Mouse (Mus musculus): ENCODE results near the gene Bag2. TPM values are rescaled to one million over a fixed set of nuclear protein-coding genes. Genes with fewer than 3 reads are reported as not detected.
A peak's percentile ranks its signal among the peaks of the same experiment; 100 is the strongest.

Gene Bag2
- total and polyA plus RNA-seq, 2 experiments from 2014 or later, result 12.8 to 28.1 TPM

- WGBS, result 17% methylated on average over 8 of the region's 8 CpGs
Observed at GRCm38 (mm10) chr1:33742903-33743302, 14.7 kb downstream of the Bag2 start.

DNA sequence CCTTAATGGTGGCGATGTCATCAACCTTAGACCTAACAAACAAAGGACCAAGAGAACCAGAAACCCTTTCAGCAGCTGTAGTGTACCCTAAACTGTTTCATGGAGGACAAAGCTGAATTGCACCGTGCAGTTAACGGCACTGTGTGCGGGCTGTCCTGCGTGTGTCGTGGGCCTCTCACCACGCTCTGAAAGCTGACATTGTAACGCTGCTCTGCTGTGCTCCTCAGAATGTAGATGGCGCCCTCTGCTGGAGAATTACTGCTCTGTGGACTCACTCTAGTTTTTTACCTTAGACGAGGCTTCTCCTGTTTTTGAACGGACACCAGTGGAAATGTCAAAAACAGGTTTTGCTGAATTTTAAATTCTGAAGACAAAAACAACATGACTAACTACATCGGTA, 18.3 kb downstream of the Bag2 start:
- H3K36me3 ChIP-seq (ENCODE audit: insufficient read depth, low read length), result peaks cover 36% of the 10 kb centered on the region
- H3K4me2 ChIP-seq (ENCODE audit: low read depth, low read length, poor library complexity, severe bottlenecking), result no peak overlapping the region
- H3K4me3 ChIP-seq (ENCODE audit: low read depth, low read length), result no peak overlapping the region
- H3K27me3 ChIP-seq (ENCODE audit: insufficient read depth, low read length), result no peaks in the 10 kb centered on the region
- H3K27ac ChIP-seq (ENCODE audit: low read depth, low read length), result no peak overlapping the region
- H3K9ac ChIP-seq (replicated peaks; ENCODE audit: low read length, poor library complexity, severe bottlenecking), result no peak overlapping the region
- WGBS, result 21% methylated on average over 12 of the region's 12 CpGs
- TF ChIP-seq CTCF (IDR thresholded peaks at IDR 0.05), result peak; percentile 99
- H3K4me1 ChIP-seq (ENCODE audit: insufficient read depth, low read length), result no peaks in the 10 kb centered on the region
- DNase-seq (ENCODE audit: low spot score), result peak; percentile 92
- no peaks in the 10 kb centered on the region for H3K9me3 ChIP-seq (ENCODE audit: low read length)
- peak; percentile 87 for ATAC-seq (ENCODE audit: low FRiP score)

More at GRCm38 (mm10) chr1:33742903-33743302, 14.7 kb downstream of the Bag2 start:
- Histone ChIP-seq H3K36me3 (ENCODE audit: insufficient read depth, low read length) (peaks cover 24% of the 10 kb centered on the region), H3K27me3 (ENCODE audit: insufficient read depth, low read length) (no peaks in the 10 kb centered on the region), H3K4me3 (ENCODE audit: low read depth, low read length) (no peak overlapping the region), H3K9me3 (ENCODE audit: low read length) (no peaks in the 10 kb centered on the region), H3K4me1 (ENCODE audit: insufficient read depth, low read length) (no peaks in the 10 kb centered on the region), H3K27ac (ENCODE audit: low read depth, low read length) (no peak overlapping the region), H3K9ac (replicated peaks; ENCODE audit: low read length, poor library complexity, severe bottlenecking) (no peak overlapping the region), H3K4me2 (ENCODE audit: low read depth, low read length, poor library complexity, severe bottlenecking) (no peak overlapping the region)
- ATAC-seq (ENCODE audit: low FRiP score) (no peak), DNase-seq (ENCODE audit: low spot score) (peak; percentile 33)
- TF ChIP-seq CTCF (IDR thresholded peaks at IDR 0.05), result peak; percentile 75

- WGBS, result 91% methylated on average over 11 of the region's 11 CpGs
- no peaks in the 10 kb centered on the region for H3K27me3 ChIP-seq (ENCODE audit: insufficient read depth, low read length)
- H3K4me3 ChIP-seq (ENCODE audit: low read depth, low read length), result no peak overlapping the region
- ATAC-seq (ENCODE audit: low FRiP score), result peak; percentile 18; the same call in 1 of the 2 replicates
- no peak overlapping the region for H3K27ac ChIP-seq (ENCODE audit: low read depth, low read length)
- no peak for TF ChIP-seq CTCF (IDR thresholded peaks at IDR 0.05)
- no peak overlapping the region for H3K9ac ChIP-seq (replicated peaks; ENCODE audit: low read length, poor library complexity, severe bottlenecking)
- no peak for DNase-seq (ENCODE audit: low spot score)
- no peak overlapping the region for H3K4me2 ChIP-seq (ENCODE audit: low read depth, low read length, poor library complexity, severe bottlenecking)
- peaks cover 36% of the 10 kb centered on the region for H3K36me3 ChIP-seq (ENCODE audit: insufficient read depth, low read length)
- no peaks in the 10 kb centered on the region for H3K4me1 ChIP-seq (ENCODE audit: insufficient read depth, low read length)
- H3K9me3 ChIP-seq (ENCODE audit: low read length), result no peaks in the 10 kb centered on the region
Observed at GRCm38 (mm10) chr1:33738681-33739278, 18.8 kb downstream of the Bag2 start.

DNA sequence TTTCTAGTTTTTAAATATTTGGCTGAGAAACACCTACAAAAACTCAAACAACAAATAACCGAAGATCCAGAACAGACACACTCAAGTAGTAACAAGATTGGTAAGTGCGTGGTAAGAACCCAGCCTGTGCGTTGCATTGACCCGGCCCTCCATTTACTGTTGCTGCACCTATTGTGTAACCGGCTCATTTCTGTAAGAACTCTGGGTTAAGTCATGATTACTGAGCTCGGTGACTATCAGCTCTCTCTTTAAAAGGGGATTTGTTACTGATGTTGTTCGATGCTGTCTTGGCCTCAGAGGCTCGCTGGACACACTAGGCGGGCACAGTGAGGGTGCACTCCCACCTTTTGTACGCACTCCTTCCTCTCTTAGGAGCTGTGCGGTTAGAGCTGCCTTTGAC, 19.3 kb downstream of the Bag2 start:
- peaks cover 37% of the 10 kb centered on the region for H3K36me3 ChIP-seq (ENCODE audit: insufficient read depth, low read length)
- H3K4me1 ChIP-seq (ENCODE audit: insufficient read depth, low read length), result no peaks in the 10 kb centered on the region
- no peak for TF ChIP-seq CTCF (IDR thresholded peaks at IDR 0.05)
- H3K27me3 ChIP-seq (ENCODE audit: insufficient read depth, low read length), result no peaks in the 10 kb centered on the region
- 92% methylated on average over 11 of the region's 11 CpGs for WGBS
- ATAC-seq (ENCODE audit: low FRiP score), result no peak
- H3K9ac ChIP-seq (replicated peaks; ENCODE audit: low read length, poor library complexity, severe bottlenecking), result no peak overlapping the region
- no peak overlapping the region for H3K27ac ChIP-seq (ENCODE audit: low read depth, low read length)
- H3K4me3 ChIP-seq (ENCODE audit: low read depth, low read length), result no peak overlapping the region
- H3K4me2 ChIP-seq (ENCODE audit: low read depth, low read length, poor library complexity, severe bottlenecking), result no peak overlapping the region
- no peaks in the 10 kb centered on the region for H3K9me3 ChIP-seq (ENCODE audit: low read length)
- no peak for DNase-seq (ENCODE audit: low spot score)

GRCm38 (mm10) chr1:33734001-33734685, 23.5 kb downstream of the Bag2 start:
- peaks cover 50% of the 10 kb centered on the region for H3K36me3 ChIP-seq (ENCODE audit: insufficient read depth, low read length)
- no peaks in the 10 kb centered on the region for H3K27me3 ChIP-seq (ENCODE audit: insufficient read depth, low read length)
- ATAC-seq (ENCODE audit: low FRiP score) (no peak), DNase-seq (ENCODE audit: low spot score) (no peak)
- no peak for TF ChIP-seq CTCF (IDR thresholded peaks at IDR 0.05)
- no peaks in the 10 kb centered on the region for H3K9me3 ChIP-seq (ENCODE audit: low read length)
- H3K4me2 ChIP-seq (ENCODE audit: low read depth, low read length, poor library complexity, severe bottlenecking), result no peak overlapping the region
- 75% methylated on average over 5 of the region's 5 CpGs for WGBS
- no peak overlapping the region for H3K4me3 ChIP-seq (ENCODE audit: low read depth, low read length)
- no peaks in the 10 kb centered on the region for H3K4me1 ChIP-seq (ENCODE audit: insufficient read depth, low read length)
- no peak overlapping the region for H3K27ac ChIP-seq (ENCODE audit: low read depth, low read length)
- H3K9ac ChIP-seq (replicated peaks; ENCODE audit: low read length, poor library complexity, severe bottlenecking), result no peak overlapping the region

- H3K36me3 ChIP-seq (ENCODE audit: insufficient read depth, low read length), result peaks cover 46% of the 10 kb centered on the region
- no peak overlapping the region for H3K4me3 ChIP-seq (ENCODE audit: low read depth, low read length)
- WGBS, result 96% methylated on average over 9 of the region's 9 CpGs
- no peak overlapping the region for H3K9ac ChIP-seq (replicated peaks; ENCODE audit: low read length, poor library complexity, severe bottlenecking)
- H3K4me2 ChIP-seq (ENCODE audit: low read depth, low read length, poor library complexity, severe bottlenecking), result no peak overlapping the region
- H3K27ac ChIP-seq (ENCODE audit: low read depth, low read length), result no peak overlapping the region
- H3K9me3 ChIP-seq (ENCODE audit: low read length), result no peaks in the 10 kb centered on the region
- no peaks in the 10 kb centered on the region for H3K4me1 ChIP-seq (ENCODE audit: insufficient read depth, low read length)
- ATAC-seq (ENCODE audit: low FRiP score), result no peak
- no peak for DNase-seq (ENCODE audit: low spot score)
- no peaks in the 10 kb centered on the region for H3K27me3 ChIP-seq (ENCODE audit: insufficient read depth, low read length)
- no peak for TF ChIP-seq CTCF (IDR thresholded peaks at IDR 0.05)
Observed at GRCm38 (mm10) chr1:33733044-33733443, 24.6 kb downstream of the Bag2 start.

All from midbrain, postnatal 0 days (tissue).